Comparison of ENCODE assay signal across 8 mouse cellular contexts in the genomic region with DNA sequence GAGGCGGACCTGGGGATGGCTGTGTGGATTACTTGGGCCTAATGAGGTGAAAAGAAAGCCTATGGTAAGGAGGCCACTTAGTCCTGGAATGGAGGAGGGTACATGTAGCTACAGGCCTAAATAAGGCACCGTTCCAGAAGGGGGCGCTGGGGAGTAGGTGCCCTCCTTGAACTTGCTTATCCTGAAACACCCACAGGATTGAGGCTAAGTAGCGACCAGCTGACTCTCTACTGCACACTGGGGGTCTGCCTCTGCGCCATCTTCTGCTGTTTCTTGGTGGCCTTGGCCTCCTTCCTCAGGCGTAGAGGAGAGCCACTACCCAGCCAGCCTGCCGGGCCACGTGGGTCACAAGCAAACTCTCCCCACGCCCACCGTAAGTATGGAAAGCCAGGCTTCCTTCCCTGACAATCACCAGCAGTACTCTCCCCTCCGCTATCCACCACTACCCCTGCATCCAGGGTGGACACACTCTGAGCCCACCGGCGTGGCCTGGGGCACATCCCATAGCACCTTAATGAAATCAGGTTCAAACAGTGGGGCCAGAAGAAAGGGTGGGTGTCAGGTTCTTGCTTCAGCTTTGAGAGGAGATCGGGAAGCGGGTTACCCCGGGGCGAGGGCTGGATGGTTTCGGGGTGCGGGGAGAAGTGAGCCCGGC. TPM values are rescaled to one million over a fixed set of nuclear protein-coding genes. Genes with fewer than 3 reads are reported as not detected.
A peak's percentile ranks its signal among the peaks of the same experiment; 100 is the strongest.
DNase-seq lines count a peak whose midpoint lies in the region; ATAC-seq and TF ChIP-seq lines count a peak whose summit lies in the region.

No protein-coding gene starts in this region.

- peak; percentile 49 for DNase-seq in thymus, postnatal 14 days
- DNase-seq in thymus, adult 18-20 months, result no peak
- peak; percentile 75 for DNase-seq in hindbrain, embryonic 11.5 days (ENCODE audit: low spot score)
- DNase-seq in layer of hippocampus, adult 11-12 months (ENCODE audit: low spot score), result no peak
- no peak for DNase-seq in layer of hippocampus, postnatal 10 days (ENCODE audit: low spot score in 2 of 2)

- no peak overlapping the region for H3K27ac ChIP-seq in cortical plate, adult 2 months (ENCODE audit: insufficient read depth, low read length)
- H3K27ac ChIP-seq in hindbrain, embryonic 11.5 days (ENCODE audit: low read depth, low read length), result no peak overlapping the region
- no peak overlapping the region for H3K27ac ChIP-seq in liver, embryonic 12.5 days
- H3K27ac ChIP-seq in neural tube, embryonic 12.5 days, result no peak overlapping the region

- 15% methylated on average over 20 of the region's 20 CpGs for WGBS in hindbrain, embryonic 11.5 days
- 19% methylated on average over 20 of the region's 20 CpGs for WGBS in liver, embryonic 12.5 days (ENCODE audit: insufficient replicate concordance)
- WGBS in neural tube, embryonic 12.5 days, result 17% methylated on average over 20 of the region's 20 CpGs

- no peaks in the 10 kb centered on the region for H3K36me3 ChIP-seq in hindbrain, embryonic 11.5 days (ENCODE audit: control insufficient read depth, insufficient read depth, low read length)
- no peaks in the 10 kb centered on the region for H3K36me3 ChIP-seq in liver, embryonic 12.5 days
- H3K36me3 ChIP-seq in neural tube, embryonic 12.5 days, result peaks cover 4% of the 10 kb centered on the region; the same call in 1 of the 2 replicates

- peak overlapping the region; percentile 57 for H3K4me2 ChIP-seq in hindbrain, embryonic 11.5 days (replicated peaks; ENCODE audit: low read depth, low read length)
- peak overlapping the region; percentile 69 for H3K4me2 ChIP-seq in liver, embryonic 12.5 days
- H3K4me2 ChIP-seq in neural tube, embryonic 12.5 days (replicated peaks), result peak overlapping the region; percentile 70

- TF ChIP-seq POLR2A in cortical plate, adult 2 months (IDR thresholded peaks at IDR 0.05; ENCODE audit: extremely low read depth, insufficient read depth, low read length), result no peak

- ATAC-seq in hindbrain, embryonic 11.5 days (ENCODE audit: low FRiP score), result no peak
- peak; percentile 46 for ATAC-seq in liver, embryonic 12.5 days
- ATAC-seq in neural tube, embryonic 12.5 days (ENCODE audit: low FRiP score, low read depth), result peak; percentile 37; the same call in 1 of the 2 replicates

- peak; percentile 31; the same call in 1 of the 2 replicates for TF ChIP-seq CTCF in cortical plate, adult 2 months (IDR thresholded peaks at IDR 0.05; ENCODE audit: extremely low read depth, insufficient read depth, low read length)

- H3K4me1 ChIP-seq in cortical plate, adult 2 months (ENCODE audit: control insufficient read depth, insufficient read depth, low read length), result no peaks in the 10 kb centered on the region
- H3K4me1 ChIP-seq in hindbrain, embryonic 11.5 days (replicated peaks; ENCODE audit: control insufficient read depth, insufficient read depth, low read length), result peaks cover 6% of the 10 kb centered on the region; the same call in 1 of the 2 replicates
- H3K4me1 ChIP-seq in liver, embryonic 12.5 days, result peaks cover 22% of the 10 kb centered on the region
- H3K4me1 ChIP-seq in neural tube, embryonic 12.5 days, result no peaks in the 10 kb centered on the region; the same call in 1 of the 2 replicates

- H3K9me3 ChIP-seq in hindbrain, embryonic 11.5 days (ENCODE audit: control insufficient read depth, low read length), result no peaks in the 10 kb centered on the region
- H3K9me3 ChIP-seq in liver, embryonic 12.5 days (replicated peaks), result no peaks in the 10 kb centered on the region
- H3K9me3 ChIP-seq in neural tube, embryonic 12.5 days, result no peaks in the 10 kb centered on the region

- H3K9ac ChIP-seq in hindbrain, embryonic 11.5 days (ENCODE audit: low read depth, low read length), result peak overlapping the region; percentile 45
- peak overlapping the region; percentile 20; the same call in 1 of the 2 replicates for H3K9ac ChIP-seq in liver, embryonic 12.5 days
- peak overlapping the region; percentile 44 for H3K9ac ChIP-seq in neural tube, embryonic 12.5 days

- H3K27me3 ChIP-seq in hindbrain, embryonic 11.5 days (ENCODE audit: control insufficient read depth, insufficient read depth, low read length), result 0 out of 2 replicates have a peak, but pooled peaks cover 2% of the 10 kb centered on the region
- peaks cover 13% of the 10 kb centered on the region for H3K27me3 ChIP-seq in liver, embryonic 12.5 days (replicated peaks)
- H3K27me3 ChIP-seq in neural tube, embryonic 12.5 days (replicated peaks), result peaks cover 8% of the 10 kb centered on the region

- no peak overlapping the region; the same call in 1 of the 2 replicates for H3K4me3 ChIP-seq in cortical plate, adult 2 months (ENCODE audit: insufficient read depth, low read length)
- peak overlapping the region; percentile 34 for H3K4me3 ChIP-seq in hindbrain, embryonic 11.5 days (ENCODE audit: low read depth, low read length)
- H3K4me3 ChIP-seq in liver, embryonic 12.5 days, result peak overlapping the region; percentile 38
- peak overlapping the region; percentile 31 for H3K4me3 ChIP-seq in neural tube, embryonic 12.5 days

RNA-seq across cellular contexts. Expression of gene Tnfrsf13b, which starts 20.2 kb away (rescaled TPM):
- 3.3 and 4.8 TPM in 2 replicates for polyA plus RNA-seq in cortical plate, adult 2 months (2012; rRNA removed)
- 1.1 and 1.2 TPM in 2 replicates for polyA plus RNA-seq in hindbrain, embryonic 11.5 days (2014; fragmentation: Nextera tagmentation; extraction: Ambion mirVana)
- polyA plus RNA-seq in liver, embryonic 12.5 days (2016; fragmentation: Nextera tagmentation; extraction: Ambion mirVana), result 3.2 and 4.8 TPM in 2 replicates
- 1.2 TPM in 2 replicates for polyA plus RNA-seq in neural tube, embryonic 12.5 days (2016; fragmentation: Nextera tagmentation; extraction: Ambion mirVana)
- 1 to 10 TPM; 1.4 to 2.5 TPM for total RNA-seq in layer of hippocampus, postnatal 10 days (2021)

RNA-seq across cellular contexts. Expression of gene Usp22, which starts 28.1 kb away (rescaled TPM):
- polyA plus RNA-seq in cortical plate, adult 2 months (2012; rRNA removed), result 152 and 154 TPM in 2 replicates
- polyA plus RNA-seq in hindbrain, embryonic 11.5 days (2014; fragmentation: Nextera tagmentation; extraction: Ambion mirVana), result 273 and 295 TPM in 2 replicates
- polyA plus RNA-seq in liver, embryonic 12.5 days (2016; fragmentation: Nextera tagmentation; extraction: Ambion mirVana), result 28.5 and 30.8 TPM in 2 replicates
- 346 and 373 TPM in 2 replicates for polyA plus RNA-seq in neural tube, embryonic 12.5 days (2016; fragmentation: Nextera tagmentation; extraction: Ambion mirVana)
- 100 to 1,000 TPM; 453 to 469 TPM for total RNA-seq in layer of hippocampus, postnatal 10 days (2021)

Comparison
In these comparisons a context has a peak if more than half of its experiments do, and no peak if none do; other contexts are left out.
1. DNase-seq: peak in thymus, postnatal 14 days (single experiment) and hindbrain, embryonic 11.5 days (single experiment); none in thymus, adult 18-20 months (0 of 2), layer of hippocampus, adult 11-12 months (single experiment) and layer of hippocampus, postnatal 10 days (0 of 2).
2. Peak in every context shown above with its lines, with median percentiles within 50 percentile points of each other: H3K4me2 ChIP-seq and H3K9ac ChIP-seq.